Mouse (Mus musculus): ENCODE measurements around the gene Mroh2a. TPM values are rescaled to one million over a fixed set of nuclear protein-coding genes. Genes with fewer than 3 reads are reported as not detected.

Gene Mroh2a
- polyA plus RNA-seq, 1 experiment from 2014 or later, result 0.41 TPM

DNA sequence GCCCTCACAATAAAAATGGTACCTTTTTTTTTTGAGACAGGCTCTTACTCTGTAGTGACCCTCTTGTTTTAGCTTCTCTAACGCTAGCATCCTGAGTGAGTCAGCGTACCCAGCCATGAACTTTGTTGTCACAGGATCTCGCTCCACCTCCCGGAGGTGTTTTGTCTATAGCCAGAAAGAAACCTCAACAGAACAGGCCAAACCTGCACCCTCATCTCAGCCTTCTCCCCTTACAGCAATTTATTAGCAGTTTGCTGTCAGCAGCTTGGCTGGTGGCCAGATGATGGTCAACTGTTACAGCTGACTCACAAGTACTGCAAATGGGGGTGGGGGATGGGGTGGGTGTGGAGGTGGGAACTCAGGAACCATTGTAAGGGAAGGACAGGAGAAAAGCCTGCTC, 35.5 kb downstream of the Mroh2a start:
- Histone ChIP-seq H3K27ac (no peak overlapping the region), H3K36me3 (peaks cover 78% of the 10 kb centered on the region), H3K4me3 (replicated peaks) (no peak overlapping the region), H3K27me3 (no peaks in the 10 kb centered on the region), H3K4me2 (no peak overlapping the region), H3K9me3 (replicated peaks) (peaks cover 7% of the 10 kb centered on the region; the same call in 1 of the 2 replicates), H3K9ac (no peak overlapping the region), H3K4me1 (replicated peaks) (peaks cover 39% of the 10 kb centered on the region)
- WGBS (ENCODE audit: insufficient replicate concordance), result 79% methylated on average over 4 of the region's 4 CpGs
- ATAC-seq (ENCODE audit: low read depth), result no peak
- no peak for DNase-seq

GRCm38 (mm10) chr1:88262961-88263360, 36.2 kb downstream of the Mroh2a start:
- DNase-seq (no peak), ATAC-seq (ENCODE audit: low read depth) (no peak)
- no peak overlapping the region for H3K9ac ChIP-seq
- H3K36me3 ChIP-seq, result peaks cover 85% of the 10 kb centered on the region
- H3K4me3 ChIP-seq (replicated peaks), result no peak overlapping the region
- no peak overlapping the region for H3K27ac ChIP-seq
- H3K4me1 ChIP-seq (replicated peaks), result peaks cover 39% of the 10 kb centered on the region
- 0 out of 2 replicates have a peak, but pooled peaks cover under 1% of the 10 kb centered on the region for H3K9me3 ChIP-seq (replicated peaks)
- no peak overlapping the region for H3K4me2 ChIP-seq
- no peaks in the 10 kb centered on the region for H3K27me3 ChIP-seq
- WGBS (ENCODE audit: insufficient replicate concordance), result 68% methylated on average over 6 of the region's 6 CpGs

GRCm38 (mm10) chr1:88263778-88264177, 37.0 kb downstream of the Mroh2a start:
- Histone ChIP-seq H3K9me3 (replicated peaks) (no peaks in the 10 kb centered on the region), H3K4me2 (no peak overlapping the region), H3K36me3 (peaks cover 93% of the 10 kb centered on the region), H3K4me3 (replicated peaks) (no peak overlapping the region), H3K27me3 (no peaks in the 10 kb centered on the region), H3K4me1 (replicated peaks) (peaks cover 39% of the 10 kb centered on the region), H3K9ac (no peak overlapping the region), H3K27ac (no peak overlapping the region)
- no peak for ATAC-seq (ENCODE audit: low read depth)
- no peak for DNase-seq
- 82% methylated on average over 5 of the region's 5 CpGs for WGBS (ENCODE audit: insufficient replicate concordance)

- no peak overlapping the region for H3K9ac ChIP-seq
- no peaks in the 10 kb centered on the region for H3K9me3 ChIP-seq (replicated peaks)
- ATAC-seq (ENCODE audit: low read depth), result no peak
- WGBS (ENCODE audit: insufficient replicate concordance), result 81% methylated on average over 7 of the region's 7 CpGs
- no peaks in the 10 kb centered on the region for H3K27me3 ChIP-seq
- no peak for DNase-seq
- H3K36me3 ChIP-seq, result peaks cover 99% of the 10 kb centered on the region
- no peak overlapping the region for H3K27ac ChIP-seq
- H3K4me3 ChIP-seq (replicated peaks), result no peak overlapping the region
- H3K4me1 ChIP-seq (replicated peaks), result peaks cover 36% of the 10 kb centered on the region
- no peak overlapping the region for H3K4me2 ChIP-seq
Measured at GRCm38 (mm10) chr1:88264237-88264868, 37.6 kb downstream of the Mroh2a start.

DNA sequence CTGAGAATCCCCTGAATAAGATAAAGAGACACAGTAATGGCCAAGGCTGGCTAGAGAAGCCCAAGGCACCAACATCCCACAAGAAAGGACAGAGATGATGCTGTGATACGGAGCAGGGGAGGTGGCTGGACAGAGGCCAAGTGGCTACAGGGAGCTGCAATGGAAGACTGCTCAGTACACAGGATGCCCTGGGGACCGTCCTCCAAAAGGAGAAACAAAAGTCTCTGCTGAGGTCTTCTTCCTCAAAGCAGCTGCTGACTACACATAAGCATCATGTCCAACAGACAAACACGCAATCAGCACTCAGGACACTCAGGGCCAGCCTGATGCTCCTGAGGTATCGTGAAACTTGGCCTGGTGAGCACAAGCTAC, 38.1 kb downstream of the Mroh2a start:
- ATAC-seq (ENCODE audit: low read depth), result no peak
- peaks cover 31% of the 10 kb centered on the region for H3K4me1 ChIP-seq (replicated peaks)
- no peak overlapping the region for H3K4me2 ChIP-seq
- DNase-seq, result no peak
- H3K4me3 ChIP-seq (replicated peaks), result no peak overlapping the region
- H3K27ac ChIP-seq, result no peak overlapping the region
- H3K36me3 ChIP-seq, result peaks cover 100% of the 10 kb centered on the region
- WGBS (ENCODE audit: insufficient replicate concordance), result 72% methylated on average over 4 of the region's 4 CpGs
- no peaks in the 10 kb centered on the region for H3K27me3 ChIP-seq
- no peak overlapping the region for H3K9ac ChIP-seq
- H3K9me3 ChIP-seq (replicated peaks), result no peaks in the 10 kb centered on the region

GRCm38 (mm10) chr1:88266123-88266522, 39.3 kb downstream of the Mroh2a start:
- Histone ChIP-seq H3K36me3 (peaks cover 93% of the 10 kb centered on the region), H3K9ac (no peak overlapping the region), H3K9me3 (replicated peaks) (no peaks in the 10 kb centered on the region), H3K4me1 (replicated peaks) (peaks cover 18% of the 10 kb centered on the region), H3K4me2 (no peak overlapping the region), H3K27me3 (no peaks in the 10 kb centered on the region), H3K27ac (no peak overlapping the region), H3K4me3 (replicated peaks) (no peak overlapping the region)
- no peak for ATAC-seq (ENCODE audit: low read depth)
- DNase-seq, result no peak
- WGBS (ENCODE audit: insufficient replicate concordance), result 85% methylated on average over 13 of the region's 13 CpGs

- H3K9me3 ChIP-seq (replicated peaks), result no peaks in the 10 kb centered on the region
- H3K4me3 ChIP-seq (replicated peaks), result no peak overlapping the region
- DNase-seq (no peak), ATAC-seq (ENCODE audit: low read depth) (0 out of 2 replicates have a peak, but pooled peaks have one; percentile 1)
- no peak overlapping the region for H3K4me2 ChIP-seq
- no peaks in the 10 kb centered on the region for H3K27me3 ChIP-seq
- H3K27ac ChIP-seq, result no peak overlapping the region
- no peak overlapping the region for H3K9ac ChIP-seq
- peaks cover 93% of the 10 kb centered on the region for H3K36me3 ChIP-seq
- 83% methylated on average over 6 of the region's 6 CpGs for WGBS (ENCODE audit: insufficient replicate concordance)
- H3K4me1 ChIP-seq (replicated peaks), result peaks cover 6% of the 10 kb centered on the region; the same call in 1 of the 2 replicates
Measured at GRCm38 (mm10) chr1:88267489-88267888, 40.7 kb downstream of the Mroh2a start.

DNA sequence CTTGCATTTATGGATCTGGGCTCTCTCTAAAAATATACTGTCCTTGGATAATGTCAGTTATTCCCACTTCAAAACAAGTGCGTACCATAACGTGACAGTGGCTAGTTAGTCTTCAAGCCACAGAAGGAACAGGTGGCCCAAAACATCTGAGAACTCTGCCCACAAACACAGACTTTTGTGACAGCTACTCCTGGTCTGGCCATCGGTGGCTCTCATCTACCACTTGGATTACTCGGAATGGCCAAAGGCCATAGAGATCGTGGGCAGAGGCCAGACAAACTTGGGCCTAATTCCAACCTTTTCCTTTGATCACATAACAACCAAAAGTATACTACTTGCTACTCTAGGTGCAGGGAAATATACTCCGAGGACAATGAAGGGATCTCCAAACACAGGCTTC, 41.3 kb downstream of the Mroh2a start:
- no peak for ATAC-seq (ENCODE audit: low read depth)
- no peaks in the 10 kb centered on the region for H3K27me3 ChIP-seq
- H3K27ac ChIP-seq, result no peak overlapping the region
- DNase-seq, result no peak
- H3K4me2 ChIP-seq, result no peak overlapping the region
- WGBS (ENCODE audit: insufficient replicate concordance), result 77% methylated on average over 6 of the region's 6 CpGs
- no peaks in the 10 kb centered on the region for H3K4me1 ChIP-seq (replicated peaks)
- no peak overlapping the region for H3K4me3 ChIP-seq (replicated peaks)
- H3K36me3 ChIP-seq, result peaks cover 93% of the 10 kb centered on the region
- no peak overlapping the region for H3K9ac ChIP-seq
- H3K9me3 ChIP-seq (replicated peaks), result no peaks in the 10 kb centered on the region

DNA sequence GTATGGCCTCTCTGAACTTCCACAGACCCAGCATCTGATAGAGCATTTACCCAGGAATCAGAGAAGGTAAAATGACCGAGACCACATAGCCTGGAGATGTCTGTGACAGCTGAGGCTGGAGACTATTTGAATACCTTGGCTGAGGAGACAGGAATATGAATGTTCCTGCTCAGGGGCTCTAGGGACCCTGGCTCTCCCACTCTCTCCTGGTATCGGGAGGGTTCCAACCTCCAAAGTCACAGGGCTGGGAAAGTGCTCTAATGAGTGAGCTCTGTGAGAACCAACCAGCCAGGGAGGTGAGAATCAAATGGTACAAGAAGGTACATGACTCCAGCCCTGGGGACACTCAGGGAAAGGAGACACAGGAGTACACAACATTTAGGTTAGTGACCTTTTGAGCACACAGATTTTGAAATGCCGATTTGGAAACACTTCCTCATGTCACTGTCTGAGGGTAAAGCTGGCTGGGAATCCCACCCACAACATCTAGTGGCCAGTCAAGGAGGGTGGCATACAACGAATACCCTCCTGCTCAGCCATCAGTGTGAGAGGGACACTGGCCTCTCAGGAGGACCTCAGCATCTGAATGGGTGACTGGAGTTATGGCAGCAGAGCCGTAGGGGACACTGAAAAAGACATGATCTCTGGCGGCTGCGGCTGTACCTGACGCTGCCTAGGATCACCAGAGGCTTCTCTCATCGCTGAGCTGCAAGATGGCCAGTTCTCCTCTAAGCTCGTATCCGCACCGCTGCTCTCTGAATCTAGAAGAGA, 42.9 kb downstream of the Mroh2a start:
- Histone ChIP-seq H3K9me3 (replicated peaks) (no peaks in the 10 kb centered on the region), H3K4me3 (replicated peaks) (no peak overlapping the region), H3K27ac (no peak overlapping the region), H3K4me1 (replicated peaks) (peaks cover 8% of the 10 kb centered on the region), H3K27me3 (no peaks in the 10 kb centered on the region), H3K9ac (no peak overlapping the region), H3K4me2 (no peak overlapping the region), H3K36me3 (peaks cover 93% of the 10 kb centered on the region)
- ATAC-seq (ENCODE audit: low read depth) (no peak), DNase-seq (no peak)
- WGBS (ENCODE audit: insufficient replicate concordance), result 83% methylated on average over 12 of the region's 12 CpGs

GRCm38 (mm10) chr1:88272851-88273250, 46.1 kb downstream of the Mroh2a start:
- Histone ChIP-seq H3K27me3 (no peaks in the 10 kb centered on the region), H3K27ac (no peak overlapping the region), H3K4me2 (no peak overlapping the region), H3K36me3 (peaks cover 75% of the 10 kb centered on the region), H3K9ac (no peak overlapping the region), H3K4me1 (replicated peaks) (peaks cover 34% of the 10 kb centered on the region), H3K4me3 (replicated peaks) (no peak overlapping the region), H3K9me3 (replicated peaks) (no peaks in the 10 kb centered on the region)
- no peak for DNase-seq
- WGBS (ENCODE audit: insufficient replicate concordance), result 58% methylated on average over 4 of the region's 4 CpGs
- ATAC-seq (ENCODE audit: low read depth), result no peak

GRCm38 (mm10) chr1:88273326-88273725, 46.5 kb downstream of the Mroh2a start:
- ATAC-seq (ENCODE audit: low read depth), result no peak
- H3K9me3 ChIP-seq (replicated peaks), result no peaks in the 10 kb centered on the region
- peaks cover 70% of the 10 kb centered on the region for H3K36me3 ChIP-seq
- H3K4me3 ChIP-seq (replicated peaks), result no peak overlapping the region
- DNase-seq, result no peak
- no peak overlapping the region for H3K4me2 ChIP-seq
- no peaks in the 10 kb centered on the region for H3K27me3 ChIP-seq
- no peak overlapping the region for H3K27ac ChIP-seq
- no peak overlapping the region for H3K9ac ChIP-seq
- H3K4me1 ChIP-seq (replicated peaks), result peaks cover 39% of the 10 kb centered on the region
- WGBS (ENCODE audit: insufficient replicate concordance), result 83% methylated on average over 3 of the region's 3 CpGs

GRCm38 (mm10) chr1:88273832-88274231, 47.0 kb downstream of the Mroh2a start:
- Histone ChIP-seq H3K4me3 (replicated peaks) (no peak overlapping the region), H3K4me1 (replicated peaks) (peaks cover 40% of the 10 kb centered on the region), H3K36me3 (peaks cover 65% of the 10 kb centered on the region), H3K9me3 (replicated peaks) (no peaks in the 10 kb centered on the region), H3K27me3 (no peaks in the 10 kb centered on the region), H3K27ac (no peak overlapping the region), H3K9ac (no peak overlapping the region), H3K4me2 (no peak overlapping the region)
- DNase-seq (no peak), ATAC-seq (ENCODE audit: low read depth) (no peak)
- WGBS (ENCODE audit: insufficient replicate concordance), result 73% methylated on average over 4 of the region's 4 CpGs
